Mouse (Mus musculus): ENCODE measurements around the gene Lims1. TPM values are rescaled to one million over a fixed set of nuclear protein-coding genes. Genes with fewer than 3 reads are reported as not detected.

Gene Lims1
- total RNA-seq, 2 experiments from 2014 or later = 20.7 to 22.6 TPM

DNA sequence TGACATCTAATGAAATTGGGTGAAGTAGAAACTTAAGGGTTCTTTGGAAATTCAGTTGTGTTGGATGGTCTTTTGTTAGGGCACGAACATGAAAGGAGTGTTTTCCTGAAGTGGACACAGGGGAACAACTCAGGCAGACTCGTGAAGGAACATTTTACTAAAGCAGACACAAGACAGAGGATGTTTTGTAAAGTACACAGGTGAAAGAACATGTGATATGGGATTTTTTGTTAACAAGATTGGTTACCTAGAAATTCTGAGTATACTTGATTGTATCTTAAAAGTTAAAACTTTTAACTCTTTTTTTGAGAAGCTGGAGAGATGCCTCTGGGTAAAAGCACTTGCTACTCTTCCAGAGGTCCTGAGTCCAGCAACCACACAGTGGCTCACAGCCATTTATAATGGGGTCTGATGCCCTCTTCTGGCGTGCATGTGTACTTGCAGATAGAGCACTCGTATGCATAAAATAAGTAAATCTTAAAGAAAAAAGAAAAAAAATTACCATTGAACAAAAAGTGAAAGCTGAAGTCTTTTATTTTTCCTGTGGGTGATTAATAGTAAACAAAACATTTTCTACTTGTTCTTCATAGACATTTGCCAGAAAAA lies 54.4 kb downstream of the Lims1 start:
- no peak for DNase-seq (ENCODE audit: low spot score in 2 of 2)
- Histone ChIP-seq H3K4me3 (no peak overlapping the region), H3K27ac (no peak overlapping the region)
- TF ChIP-seq CTCF (conservative IDR thresholded peaks at IDR 0.05) = peak; percentile 89

DNA sequence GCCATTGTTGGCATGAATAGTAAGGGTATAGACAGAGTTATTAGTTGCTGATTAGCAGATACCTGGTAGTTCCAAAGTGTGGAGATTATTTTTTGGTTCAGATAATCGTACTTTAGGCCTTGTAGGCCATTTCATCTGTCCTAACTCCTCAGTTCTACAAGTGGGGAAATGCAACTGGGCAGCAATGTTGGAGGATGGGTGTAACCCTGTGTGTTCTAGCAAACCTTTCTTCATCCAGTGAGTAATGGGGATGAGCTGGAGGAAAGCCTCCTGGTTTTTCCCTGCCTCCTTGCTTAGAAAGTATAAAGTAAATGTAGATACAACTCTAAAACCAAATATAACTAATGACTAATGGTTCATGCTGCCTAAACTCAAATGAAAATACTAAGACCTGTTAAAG lies 55.1 kb downstream of the Lims1 start:
- Histone ChIP-seq H3K4me3 (no peak overlapping the region), H3K27ac (0 out of 2 replicates have a peak overlapping the region, but pooled peaks have one; percentile 4)
- no peak for TF ChIP-seq CTCF (conservative IDR thresholded peaks at IDR 0.05)
- no peak for DNase-seq (ENCODE audit: low spot score in 2 of 2)

- Histone ChIP-seq H3K27ac (no peak overlapping the region), H3K4me3 (no peak overlapping the region)
- no peak for TF ChIP-seq CTCF (conservative IDR thresholded peaks at IDR 0.05)
- DNase-seq (ENCODE audit: low spot score in 2 of 2) = no peak
Measured at GRCm38 (mm10) chr10:58379699-58380098, 56.4 kb downstream of the Lims1 start.

GRCm38 (mm10) chr10:58381904-58382303 lies 58.6 kb downstream of the Lims1 start:
- TF ChIP-seq CTCF (conservative IDR thresholded peaks at IDR 0.05) = no peak
- H3K4me3 ChIP-seq = no peak overlapping the region
- H3K27ac ChIP-seq = peak overlapping the region; percentile 92
- no peak for DNase-seq (ENCODE audit: low spot score in 2 of 2)

DNA sequence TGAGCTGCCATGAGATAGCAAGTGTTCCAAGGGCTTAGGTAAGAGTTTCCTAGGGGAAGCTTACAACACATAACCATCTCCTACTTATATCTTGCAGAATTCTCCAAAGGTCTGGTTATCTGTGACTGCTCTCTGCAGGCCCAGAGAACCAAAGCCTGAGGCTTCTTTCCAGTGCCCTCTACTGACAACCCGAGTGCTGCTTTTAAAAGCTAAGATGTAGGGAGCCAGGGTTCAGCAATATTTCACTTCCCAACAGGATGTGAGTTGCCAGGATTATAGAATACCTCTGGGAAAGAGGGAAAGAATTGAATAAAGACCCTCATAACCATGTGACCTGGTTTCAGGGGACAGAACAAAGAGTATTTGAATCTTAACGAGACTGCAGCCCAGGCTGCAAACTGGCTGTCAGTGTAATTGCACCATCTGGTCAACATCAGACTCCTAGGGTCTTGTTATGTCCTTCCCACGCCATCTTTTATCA lies 59.4 kb downstream of the Lims1 start:
- TF ChIP-seq CTCF (conservative IDR thresholded peaks at IDR 0.05) = 0 out of 2 replicates have a peak, but pooled peaks have one; percentile 15
- DNase-seq (ENCODE audit: low spot score in 2 of 2) = no peak
- H3K4me3 ChIP-seq = no peak overlapping the region
- H3K27ac ChIP-seq = peak overlapping the region; percentile 92

DNA sequence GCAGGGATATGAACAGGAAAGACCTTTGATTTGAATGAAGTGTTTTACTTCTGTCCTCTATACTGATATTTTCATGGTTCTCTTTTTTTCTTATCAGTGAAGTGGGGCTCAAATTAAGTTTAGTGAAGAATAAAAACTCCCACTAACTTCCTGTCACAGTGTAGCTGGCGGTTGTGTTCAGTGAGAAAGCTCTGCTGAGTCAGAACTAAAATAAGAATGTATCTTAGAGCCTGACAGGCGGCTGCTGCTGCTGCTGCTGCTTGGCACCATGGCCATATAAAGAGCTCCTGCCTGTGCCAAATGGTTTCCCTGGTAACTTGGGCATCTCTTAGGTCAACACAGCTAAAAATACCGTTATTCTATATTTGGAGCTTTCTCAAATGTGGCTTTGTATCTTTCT lies 60.0 kb downstream of the Lims1 start:
- peak; percentile 62 to 71 for DNase-seq (ENCODE audit: low spot score in 2 of 2)
- H3K4me3 ChIP-seq = no peak overlapping the region; the same call in 1 of the 2 replicates
- peak overlapping the region; percentile 92 for H3K27ac ChIP-seq
- no peak for TF ChIP-seq CTCF (conservative IDR thresholded peaks at IDR 0.05)

DNA sequence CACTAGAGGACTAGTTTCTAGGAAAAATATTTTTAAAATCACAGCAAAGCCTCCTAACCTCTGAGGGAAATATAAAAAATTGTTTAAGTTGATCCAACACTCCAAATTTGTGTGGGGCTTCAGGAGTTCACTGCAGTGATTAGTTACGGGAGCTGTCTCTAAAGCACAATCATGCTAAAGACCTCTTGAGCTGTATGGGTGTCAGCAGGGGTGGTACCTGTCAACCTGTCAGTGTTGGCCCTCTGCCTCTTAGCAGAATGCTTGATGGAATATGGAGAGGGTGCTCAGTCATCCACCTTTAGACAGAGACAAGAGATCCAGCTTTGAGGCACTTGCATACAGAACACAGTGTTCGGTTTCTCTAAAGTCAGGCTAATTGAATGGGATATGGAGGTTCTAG lies 60.5 kb downstream of the Lims1 start:
- no peak for TF ChIP-seq CTCF (conservative IDR thresholded peaks at IDR 0.05)
- H3K4me3 ChIP-seq = peak overlapping the region; percentile 6; the same call in 1 of the 2 replicates
- no peak for DNase-seq (ENCODE audit: low spot score in 2 of 2)
- peak overlapping the region; percentile 92 for H3K27ac ChIP-seq

DNA sequence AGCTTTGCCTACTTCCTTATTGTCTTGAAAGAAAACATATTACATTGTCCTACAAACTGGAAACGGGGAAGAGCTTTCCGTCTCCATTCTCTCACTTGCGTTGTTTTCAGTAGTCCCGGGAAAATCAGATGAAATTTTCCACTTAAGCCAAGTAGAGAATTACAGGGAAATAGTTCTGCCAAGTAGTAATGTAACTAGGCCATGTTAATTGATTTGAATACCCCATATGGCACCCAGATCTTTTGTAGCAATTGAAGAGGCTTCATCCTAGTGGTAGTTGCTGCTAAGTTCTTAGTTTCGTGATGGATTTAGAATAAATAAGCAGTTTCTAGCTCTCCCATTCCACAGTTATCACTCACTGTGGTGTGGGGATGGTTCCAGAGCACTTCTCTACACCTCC lies 62.4 kb downstream of the Lims1 start:
- Histone ChIP-seq H3K4me3 (no peak overlapping the region), H3K27ac (peak overlapping the region; percentile 92)
- TF ChIP-seq CTCF (conservative IDR thresholded peaks at IDR 0.05) = peak; percentile 39; the same call in 1 of the 2 replicates
- DNase-seq (ENCODE audit: low spot score in 2 of 2) = peak in 1 of 2 experiments; percentile 49

DNA sequence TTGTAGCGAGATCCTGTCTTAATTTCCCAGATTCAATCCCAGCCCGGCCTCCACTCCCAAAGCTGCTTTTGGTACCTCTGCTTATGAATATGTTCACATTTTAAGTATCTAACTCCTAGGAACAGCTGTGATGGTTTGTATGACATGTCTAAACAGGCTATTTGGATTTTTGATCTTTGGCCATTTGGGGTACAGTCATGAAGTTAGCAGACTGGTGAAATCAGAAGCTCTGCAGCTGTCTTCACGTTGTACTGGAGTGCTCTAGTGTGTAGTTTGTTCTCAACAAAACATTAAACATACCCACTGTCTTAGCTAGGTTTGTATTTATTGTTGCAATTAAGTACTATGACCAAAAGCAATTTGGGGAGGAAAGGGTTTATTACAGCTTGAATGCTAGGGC lies 63.7 kb downstream of the Lims1 start:
- Histone ChIP-seq H3K27ac (peak overlapping the region; percentile 72), H3K4me3 (no peak overlapping the region)
- TF ChIP-seq CTCF (conservative IDR thresholded peaks at IDR 0.05) = no peak
- DNase-seq (ENCODE audit: low spot score in 2 of 2) = no peak

GRCm38 (mm10) chr10:58388648-58389047 lies 65.4 kb downstream of the Lims1 start:
- no peak overlapping the region for H3K4me3 ChIP-seq
- TF ChIP-seq CTCF (conservative IDR thresholded peaks at IDR 0.05) = peak; percentile 64
- DNase-seq (ENCODE audit: low spot score in 2 of 2) = no peak
- H3K27ac ChIP-seq = no peak overlapping the region

DNA sequence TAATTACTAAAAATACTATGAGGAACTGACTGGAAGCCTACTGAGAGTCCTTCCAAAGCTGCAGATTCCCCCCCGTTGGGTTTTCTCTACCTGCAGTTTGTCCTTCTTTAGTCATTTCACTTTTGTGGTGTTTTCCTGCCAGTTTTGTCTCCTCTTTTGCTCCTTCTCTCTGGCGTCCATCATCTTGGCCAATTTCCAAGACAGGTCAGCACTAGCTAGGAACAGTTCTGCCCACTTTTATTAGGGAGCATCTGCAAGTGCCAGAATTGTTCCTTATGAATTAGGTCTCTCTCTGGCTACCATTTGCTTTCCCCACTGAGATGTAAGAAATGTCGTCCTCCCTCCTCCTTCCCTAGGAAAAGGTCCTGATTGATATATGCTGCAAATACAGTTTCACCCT lies 65.9 kb downstream of the Lims1 start:
- TF ChIP-seq CTCF (conservative IDR thresholded peaks at IDR 0.05) = no peak
- peak overlapping the region; percentile 1; the same call in 1 of the 2 replicates for H3K27ac ChIP-seq
- no peak for DNase-seq (ENCODE audit: low spot score in 2 of 2)
- H3K4me3 ChIP-seq = no peak overlapping the region

DNA sequence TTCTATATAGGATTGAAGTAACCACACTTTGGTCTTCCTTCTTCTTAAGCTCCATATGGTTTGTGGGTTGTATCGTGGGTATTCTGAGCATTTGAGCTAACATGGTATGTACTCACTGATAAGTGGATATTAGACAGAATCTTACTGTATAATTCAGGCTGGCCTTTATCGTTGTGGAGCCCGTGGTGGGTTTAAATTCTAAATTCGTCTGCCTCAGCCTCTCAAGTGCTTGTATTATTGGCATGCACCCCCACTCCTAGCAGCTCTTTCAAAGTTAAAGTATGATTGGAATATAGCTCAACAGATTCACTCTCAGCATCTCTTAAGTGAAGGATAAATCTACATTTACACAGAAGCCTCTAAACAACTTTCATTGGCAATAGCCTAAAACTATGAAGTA lies 69.2 kb downstream of the Lims1 start:
- DNase-seq (ENCODE audit: low spot score in 2 of 2) = no peak
- no peak for TF ChIP-seq CTCF (conservative IDR thresholded peaks at IDR 0.05)
- peak overlapping the region; percentile 41; the same call in 1 of the 2 replicates for H3K27ac ChIP-seq
- H3K4me3 ChIP-seq = no peak overlapping the region

GRCm38 (mm10) chr10:58393026-58394014 lies 70.1 kb downstream of the Lims1 start:
- Histone ChIP-seq H3K27ac (peak overlapping the region; percentile 53; the same call in 1 of the 2 replicates), H3K4me3 (no peak overlapping the region)
- no peak for DNase-seq (ENCODE audit: low spot score in 2 of 2)
- no peak for TF ChIP-seq CTCF (conservative IDR thresholded peaks at IDR 0.05)
